Mouse (Mus musculus): Measurements from ENCODE around the gene Zmiz1. TPM values are rescaled to one million over a fixed set of nuclear protein-coding genes. Genes with fewer than 3 reads are reported as not detected.

Gene Zmiz1
- polyA plus RNA-seq, 1 experiment from 2014 or later: 18.0 TPM

- Histone ChIP-seq H3K27ac (ENCODE audit: low read length) (peak overlapping the region; percentile 54), H3K9me3 (ENCODE audit: low read length) (no peaks in the 10 kb centered on the region), H3K36me3 (ENCODE audit: insufficient read depth, low read length) (no peaks in the 10 kb centered on the region; the same call in none of the 2 replicates), H3K27me3 (replicated peaks; ENCODE audit: insufficient read depth, low read length) (no peaks in the 10 kb centered on the region), H3K4me2 (replicated peaks; ENCODE audit: low read depth, low read length) (no peak overlapping the region), H3K4me3 (ENCODE audit: low read depth, low read length) (no peak overlapping the region), H3K4me1 (ENCODE audit: insufficient read depth, low read depth, low read length) (peaks cover 63% of the 10 kb centered on the region), H3K9ac (replicated peaks; ENCODE audit: low read depth) (0 out of 2 replicates have a peak overlapping the region, but pooled peaks have one; percentile 5)
- TF ChIP-seq EP300 (IDR thresholded peaks at IDR 0.05) (no peak), CTCF (IDR thresholded peaks at IDR 0.05) (no peak)
- peak; percentile 34 for ATAC-seq
- 37% methylated on average over 9 of the region's 9 CpGs for WGBS
- DNase-seq (ENCODE audit: low spot score): peak; percentile 52
These were observed 17.1 kb downstream of the Zmiz1 start for GRCm38 (mm10) chr14:25476048-25476447.

DNA sequence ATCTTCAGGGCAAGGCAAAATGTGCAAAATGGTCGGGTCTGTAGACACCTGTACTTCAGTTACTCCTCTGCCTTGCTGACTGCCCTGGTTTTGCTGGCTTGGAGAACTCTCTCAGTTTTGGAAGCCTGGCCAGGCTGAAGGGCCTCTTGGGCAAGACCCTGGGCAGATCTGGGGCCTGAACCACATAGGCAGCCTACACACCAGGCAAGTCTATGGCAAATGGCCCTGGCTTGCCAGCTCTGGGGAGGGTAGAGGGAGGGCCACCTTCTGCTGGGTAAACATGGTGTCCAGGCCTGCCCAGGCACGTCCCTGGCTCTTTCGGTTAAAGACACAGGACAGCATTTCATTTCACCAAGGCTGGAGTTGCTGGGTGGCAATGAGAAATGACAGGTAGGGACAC, 17.5 kb downstream of the Zmiz1 start:
- WGBS: 65% methylated on average over 3 of the region's 3 CpGs
- Histone ChIP-seq H3K36me3 (ENCODE audit: insufficient read depth, low read length) (no peaks in the 10 kb centered on the region; the same call in none of the 2 replicates), H3K27me3 (replicated peaks; ENCODE audit: insufficient read depth, low read length) (no peaks in the 10 kb centered on the region), H3K9ac (replicated peaks; ENCODE audit: low read depth) (no peak overlapping the region), H3K4me1 (ENCODE audit: insufficient read depth, low read depth, low read length) (peaks cover 67% of the 10 kb centered on the region), H3K27ac (ENCODE audit: low read length) (peak overlapping the region; percentile 54), H3K9me3 (ENCODE audit: low read length) (no peaks in the 10 kb centered on the region), H3K4me3 (ENCODE audit: low read depth, low read length) (no peak overlapping the region), H3K4me2 (replicated peaks; ENCODE audit: low read depth, low read length) (no peak overlapping the region)
- DNase-seq (ENCODE audit: low spot score) (no peak), ATAC-seq (no peak)
- TF ChIP-seq EP300 (IDR thresholded peaks at IDR 0.05): no peak
- no peak for TF ChIP-seq CTCF (IDR thresholded peaks at IDR 0.05)

- Histone ChIP-seq H3K9ac (replicated peaks; ENCODE audit: low read depth) (no peak overlapping the region), H3K9me3 (ENCODE audit: low read length) (no peaks in the 10 kb centered on the region), H3K4me2 (replicated peaks; ENCODE audit: low read depth, low read length) (no peak overlapping the region), H3K36me3 (ENCODE audit: insufficient read depth, low read length) (no peaks in the 10 kb centered on the region; the same call in none of the 2 replicates), H3K27ac (ENCODE audit: low read length) (no peak overlapping the region), H3K4me1 (ENCODE audit: insufficient read depth, low read depth, low read length) (peaks cover 68% of the 10 kb centered on the region), H3K27me3 (replicated peaks; ENCODE audit: insufficient read depth, low read length) (no peaks in the 10 kb centered on the region), H3K4me3 (ENCODE audit: low read depth, low read length) (no peak overlapping the region)
- DNase-seq (ENCODE audit: low spot score) (no peak), ATAC-seq (no peak)
- 71% methylated on average over 7 of the region's 7 CpGs for WGBS
- TF ChIP-seq EP300 (IDR thresholded peaks at IDR 0.05) (no peak), CTCF (IDR thresholded peaks at IDR 0.05) (no peak)
These were observed 18.3 kb downstream of the Zmiz1 start for GRCm38 (mm10) chr14:25477268-25477667.

DNA sequence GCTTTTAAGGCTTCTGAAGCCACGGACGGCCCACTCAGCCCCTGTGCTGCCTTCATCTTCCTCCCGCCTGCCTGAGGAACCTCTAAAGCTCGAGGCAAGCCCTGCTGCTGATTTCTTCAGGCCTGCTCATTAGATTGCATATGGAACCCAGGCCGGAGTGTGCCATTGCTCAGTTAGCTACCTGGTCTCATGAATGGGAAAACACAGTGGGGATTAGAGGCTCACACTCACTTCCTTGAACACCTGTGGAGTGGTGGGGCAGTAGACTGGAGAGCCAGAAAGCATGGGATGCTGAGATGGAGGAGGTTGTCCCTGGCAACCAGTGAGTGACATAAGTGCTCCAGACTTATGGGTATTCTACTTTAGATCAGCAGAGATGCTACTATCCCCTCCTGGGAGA, 19.3 kb downstream of the Zmiz1 start:
- DNase-seq (ENCODE audit: low spot score): no peak
- Histone ChIP-seq H3K4me1 (ENCODE audit: insufficient read depth, low read depth, low read length) (peaks cover 61% of the 10 kb centered on the region), H3K4me2 (replicated peaks; ENCODE audit: low read depth, low read length) (no peak overlapping the region), H3K4me3 (ENCODE audit: low read depth, low read length) (no peak overlapping the region), H3K9ac (replicated peaks; ENCODE audit: low read depth) (no peak overlapping the region), H3K36me3 (ENCODE audit: insufficient read depth, low read length) (no peaks in the 10 kb centered on the region; the same call in none of the 2 replicates), H3K27ac (ENCODE audit: low read length) (no peak overlapping the region), H3K27me3 (replicated peaks; ENCODE audit: insufficient read depth, low read length) (no peaks in the 10 kb centered on the region), H3K9me3 (ENCODE audit: low read length) (no peaks in the 10 kb centered on the region)
- TF ChIP-seq CTCF (IDR thresholded peaks at IDR 0.05) (no peak), EP300 (IDR thresholded peaks at IDR 0.05) (no peak)
- no peak for ATAC-seq
- WGBS: 83% methylated on average over 5 of the region's 5 CpGs

- no peak overlapping the region for H3K4me2 ChIP-seq (replicated peaks; ENCODE audit: low read depth, low read length)
- no peaks in the 10 kb centered on the region; the same call in none of the 2 replicates for H3K36me3 ChIP-seq (ENCODE audit: insufficient read depth, low read length)
- DNase-seq (ENCODE audit: low spot score): no peak
- no peak overlapping the region for H3K27ac ChIP-seq (ENCODE audit: low read length)
- H3K9ac ChIP-seq (replicated peaks; ENCODE audit: low read depth): no peak overlapping the region
- no peaks in the 10 kb centered on the region for H3K9me3 ChIP-seq (ENCODE audit: low read length)
- no peak for ATAC-seq
- TF ChIP-seq CTCF (IDR thresholded peaks at IDR 0.05) (no peak), EP300 (IDR thresholded peaks at IDR 0.05) (no peak)
- H3K4me1 ChIP-seq (ENCODE audit: insufficient read depth, low read depth, low read length): peaks cover 61% of the 10 kb centered on the region
- WGBS: 76% methylated on average over 9 of the region's 9 CpGs
- H3K4me3 ChIP-seq (ENCODE audit: low read depth, low read length): no peak overlapping the region
- no peaks in the 10 kb centered on the region for H3K27me3 ChIP-seq (replicated peaks; ENCODE audit: insufficient read depth, low read length)
These were observed 19.8 kb downstream of the Zmiz1 start for GRCm38 (mm10) chr14:25478755-25479154.

DNA sequence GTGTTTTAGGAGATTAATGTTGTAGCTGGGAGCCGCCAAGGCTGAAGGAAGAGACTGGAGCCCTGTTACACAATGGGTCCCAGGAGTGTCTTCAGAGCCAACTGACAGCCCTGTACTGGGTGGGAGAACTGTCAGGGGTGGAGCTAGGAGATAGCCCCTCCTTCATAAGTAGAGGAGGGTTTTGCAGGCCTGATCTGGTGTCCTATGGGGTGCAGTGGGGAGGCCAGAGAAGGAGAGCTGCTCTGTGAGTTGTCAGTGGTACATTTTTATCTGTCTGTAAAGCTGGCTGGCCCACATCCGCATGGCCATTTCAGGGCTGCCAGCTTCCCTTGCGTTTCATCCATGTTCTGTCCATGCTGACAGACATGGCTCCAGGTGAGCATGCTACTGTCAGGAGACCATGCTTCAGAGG, 20.9 kb downstream of the Zmiz1 start:
- WGBS: 66% methylated on average over 3 of the region's 3 CpGs
- Histone ChIP-seq H3K4me2 (replicated peaks; ENCODE audit: low read depth, low read length) (no peak overlapping the region), H3K27ac (ENCODE audit: low read length) (peak overlapping the region; percentile 82; the same call in 1 of the 2 replicates), H3K36me3 (ENCODE audit: insufficient read depth, low read length) (no peaks in the 10 kb centered on the region; the same call in 1 of the 2 replicates), H3K27me3 (replicated peaks; ENCODE audit: insufficient read depth, low read length) (no peaks in the 10 kb centered on the region), H3K9me3 (ENCODE audit: low read length) (no peaks in the 10 kb centered on the region), H3K4me3 (ENCODE audit: low read depth, low read length) (no peak overlapping the region), H3K9ac (replicated peaks; ENCODE audit: low read depth) (no peak overlapping the region), H3K4me1 (ENCODE audit: insufficient read depth, low read depth, low read length) (peaks cover 57% of the 10 kb centered on the region)
- DNase-seq (ENCODE audit: low spot score) (peak; percentile 85), ATAC-seq (peak; percentile 49)
- TF ChIP-seq CTCF (IDR thresholded peaks at IDR 0.05) (no peak), EP300 (IDR thresholded peaks at IDR 0.05) (no peak)

- Histone ChIP-seq H3K4me1 (ENCODE audit: insufficient read depth, low read depth, low read length) (peaks cover 53% of the 10 kb centered on the region), H3K36me3 (ENCODE audit: insufficient read depth, low read length) (no peaks in the 10 kb centered on the region; the same call in 1 of the 2 replicates), H3K4me3 (ENCODE audit: low read depth, low read length) (no peak overlapping the region), H3K27ac (ENCODE audit: low read length) (peak overlapping the region; percentile 82), H3K4me2 (replicated peaks; ENCODE audit: low read depth, low read length) (peak overlapping the region; percentile 8; the same call in 1 of the 2 replicates), H3K27me3 (replicated peaks; ENCODE audit: insufficient read depth, low read length) (no peaks in the 10 kb centered on the region), H3K9ac (replicated peaks; ENCODE audit: low read depth) (no peak overlapping the region), H3K9me3 (ENCODE audit: low read length) (no peaks in the 10 kb centered on the region)
- DNase-seq (ENCODE audit: low spot score) (no peak), ATAC-seq (no peak)
- 72% methylated on average over 4 of the region's 4 CpGs for WGBS
- TF ChIP-seq EP300 (IDR thresholded peaks at IDR 0.05) (no peak), CTCF (IDR thresholded peaks at IDR 0.05) (no peak)
These were observed 21.5 kb downstream of the Zmiz1 start for GRCm38 (mm10) chr14:25480443-25480842.
